Mouse (Mus musculus) heart, embryonic 14.5 days (tissue): Measurements from ENCODE around the gene Nfxl1. TPM values are rescaled to one million over a fixed set of nuclear protein-coding genes. Genes with fewer than 3 reads are reported as not detected.
A peak's percentile ranks its signal among the peaks of the same experiment; 100 is the strongest.

Source experiments
- ATAC-seq: fragments of 200-750 bp; cut with Nextera tagmentation; 2 replicates; pipeline ENCODE4 v1.8.0; 2017; ENCODE audit warnings: low read depth, moderate TSS enrichment; ENCODE audit not compliant: insufficient number of reproducible peaks, insufficient read depth, low FRiP score
- H3K27ac ChIP-seq, 2 experiments: fragments of 200-500 bp in 1 of 2; fragments of 300-500 bp in 1 of 2; sonication (generic) in 1 of 2; replicated peaks in 1 of 2; 2 replicates each; pipeline ENCODE4 v1.5.1; 2012 to 2014; ENCODE audit warnings: low read depth in 2 of 2, low read length in 2 of 2, control low read depth in 1 of 2, mild to moderate bottlenecking in 1 of 2, mixed read lengths in 1 of 2; ENCODE audit not compliant: control insufficient read depth in 1 of 2, insufficient read depth in 1 of 2
- H3K27me3 ChIP-seq: fragments of 300-500 bp; sonication (generic); 2 replicates; pipeline ENCODE4 v1.6.1; 2014; ENCODE audit warnings: mild to moderate bottlenecking, low read length, control low read depth; ENCODE audit not compliant: control insufficient read depth, insufficient read depth
- H3K36me3 ChIP-seq: fragments of 300-500 bp; sonication (generic); 2 replicates; pipeline ENCODE4 v1.6.1; 2014; ENCODE audit warnings: mild to moderate bottlenecking, control low read depth, low read length, mixed read lengths; ENCODE audit not compliant: control insufficient read depth, insufficient read depth
- H3K4me1 ChIP-seq, 2 experiments: fragments of 200-500 bp in 1 of 2; fragments of 300-500 bp in 1 of 2; sonication (generic) in 1 of 2; 2 replicates each; pipeline ENCODE4 v1.6.1; 2012 to 2014; ENCODE audit warnings: low read length in 2 of 2, control low read depth in 1 of 2, mixed read lengths in 1 of 2; ENCODE audit not compliant: control insufficient read depth in 2 of 2, insufficient read depth in 2 of 2
- H3K4me2 ChIP-seq: fragments of 300-500 bp; sonication (generic); 2 replicates; pipeline ENCODE4 v1.6.1; 2014; ENCODE audit warnings: mild to moderate bottlenecking, low read length
- H3K4me3 ChIP-seq, 2 experiments: fragments of 200-500 bp in 1 of 2; fragments of 300-500 bp in 1 of 2; sonication (generic) in 1 of 2; 2 replicates each; pipeline ENCODE4 v1.5.1; 2012 to 2014; ENCODE audit warnings: low read length in 2 of 2, mild to moderate bottlenecking in 2 of 2, control low read depth in 1 of 2, low read depth in 1 of 2, moderate library complexity in 1 of 2; ENCODE audit not compliant: control insufficient read depth in 1 of 2, insufficient read depth in 1 of 2
- H3K9ac ChIP-seq: fragments of 300-500 bp; sonication (generic); 2 replicates; pipeline ENCODE4 v1.6.1; 2014; ENCODE audit warnings: mild to moderate bottlenecking, low read length
- H3K9me3 ChIP-seq: fragments of 300-500 bp; sonication (generic); 2 replicates; pipeline ENCODE4 v1.6.1; 2016; ENCODE audit warnings: low read length, control low read depth; ENCODE audit not compliant: control insufficient read depth
- WGBS: fragments of 180-500 bp; shearing (Covaris S2); extraction: QIAGEN DNeasy Blood & Tissue Kit; methylation state at CpG from one replicate; pipeline ENCODE4 v1.1.7; 2014; 5-methylcytosine and 5-hydroxymethylcytosine counted together
- polyA plus RNA-seq: library from polyadenylated mRNA; unstranded; fragments of >200 nt; fragmentation: Nextera tagmentation; extraction: Ambion mirVana; gene quantifications from 2 replicates; pipeline ENCODE4 v1.2.1, GENCODE M21; 2014

Nfxl1 gene
- polyA plus RNA-seq, 1 experiment from 2014 or later = 14.3 TPM

GRCm38 (mm10) chr5:72551209-72551608 lies 8.3 kb downstream of the Nfxl1 start:
- Histone ChIP-seq H3K36me3 (peaks cover 47% of the 10 kb centered on the region), H3K27ac (no peak overlapping the region), H3K9me3 (no peaks in the 10 kb centered on the region), H3K9ac (no peak overlapping the region), H3K4me3 (no peak overlapping the region), H3K4me1 (0 out of 4 replicates have a peak, but pooled peaks cover 0 to 4% of the 10 kb centered on the region in 2 experiments), H3K27me3 (no peaks in the 10 kb centered on the region), H3K4me2 (no peak overlapping the region)
- ATAC-seq = no peak
- WGBS = 94% methylated on average over 3 of the region's 3 CpGs

- Histone ChIP-seq H3K36me3 (peaks cover 62% of the 10 kb centered on the region), H3K4me3 (no peak overlapping the region), H3K4me2 (no peak overlapping the region), H3K27me3 (no peaks in the 10 kb centered on the region), H3K9me3 (peaks cover 4% of the 10 kb centered on the region; the same call in 1 of the 2 replicates), H3K27ac (no peak overlapping the region), H3K4me1 (no peaks in the 10 kb centered on the region), H3K9ac (no peak overlapping the region)
- no peak for ATAC-seq
- 89% methylated on average over 3 of the region's 3 CpGs for WGBS
Measured at GRCm38 (mm10) chr5:72528896-72529295, 30.6 kb downstream of the Nfxl1 start.

GRCm38 (mm10) chr5:72513808-72514207 lies 45.7 kb downstream of the Nfxl1 start:
- Histone ChIP-seq H3K4me2 (no peak overlapping the region), H3K27me3 (no peaks in the 10 kb centered on the region), H3K27ac (peak overlapping the region; percentile 55 to 66; a peak in 3 of 4 replicates), H3K36me3 (peaks cover 52% of the 10 kb centered on the region), H3K9ac (no peak overlapping the region), H3K4me1 (peaks cover 0 to 2% of the 10 kb centered on the region in 2 experiments; a peak in 1 of 4 replicates), H3K9me3 (no peaks in the 10 kb centered on the region), H3K4me3 (no peak overlapping the region)
- WGBS = 51% methylated on average over 5 of the region's 5 CpGs
- peak; percentile 72; the same call in 1 of the 2 replicates for ATAC-seq

- no peaks in the 10 kb centered on the region for H3K36me3 ChIP-seq
- WGBS = 59% methylated on average over 5 of the region's 5 CpGs
- no peaks in the 10 kb centered on the region for H3K27me3 ChIP-seq
- H3K27ac ChIP-seq = no peak overlapping the region
- H3K4me3 ChIP-seq = no peak overlapping the region
- no peak for ATAC-seq
- peaks cover 16 to 25% of the 10 kb centered on the region in 2 experiments for H3K4me1 ChIP-seq
- H3K9me3 ChIP-seq = no peaks in the 10 kb centered on the region
- no peak overlapping the region for H3K4me2 ChIP-seq
- H3K9ac ChIP-seq = no peak overlapping the region
Measured at GRCm38 (mm10) chr5:72505740-72506139, 53.7 kb downstream of the Nfxl1 start.

DNA sequence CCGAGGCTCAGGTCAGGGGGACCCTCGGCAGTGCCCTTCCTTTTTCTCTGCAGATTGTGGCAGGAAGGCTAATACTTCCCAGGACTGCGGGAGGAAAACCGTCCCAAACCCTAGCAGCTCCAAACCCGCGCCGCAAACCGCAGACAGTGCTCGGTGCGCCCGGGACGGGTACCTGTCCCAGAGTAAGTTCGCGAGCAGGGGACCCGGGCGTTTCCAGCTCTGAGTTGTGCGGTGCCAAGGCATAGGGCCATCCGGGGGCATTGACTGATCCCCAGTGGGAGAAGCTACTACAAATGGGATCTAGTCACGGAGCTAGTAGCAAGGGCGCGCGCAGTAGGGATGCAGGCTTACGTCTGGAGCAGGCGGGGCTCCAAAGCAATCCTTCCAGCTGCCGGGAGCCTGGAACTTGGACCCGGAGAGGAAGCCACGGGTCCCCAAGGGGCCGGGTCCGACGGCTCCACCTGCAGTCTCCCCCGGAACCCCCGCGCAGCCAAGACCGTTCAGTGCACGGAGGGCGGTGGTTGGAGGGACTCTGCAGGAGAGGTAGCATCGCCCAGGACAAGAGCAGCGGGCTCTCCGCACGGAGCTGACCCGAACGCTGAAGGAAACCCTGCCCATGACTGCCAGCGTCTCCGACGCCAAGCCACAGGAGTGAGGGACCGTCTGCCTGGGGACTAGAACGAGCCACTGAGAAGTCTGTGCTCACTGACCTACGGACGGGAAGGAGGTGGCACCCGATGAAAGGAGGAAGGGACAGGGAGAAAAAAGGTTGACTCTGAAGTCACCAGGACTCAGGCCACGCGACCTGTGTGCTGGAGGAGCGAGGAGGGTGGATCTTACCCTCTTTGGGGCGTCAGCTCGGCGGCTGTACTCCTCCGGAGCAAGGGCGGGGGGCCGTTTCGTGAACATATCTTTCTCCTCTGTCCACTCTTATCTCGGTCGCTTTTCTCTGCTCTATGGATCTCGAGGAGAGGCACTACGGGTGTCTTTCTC lies 55.7 kb downstream of the Nfxl1 start, which contains the start of gene Corin:
Gene Corin, minus strand, starts transcription at position 943 of the 993 bp plus-strand sequence.
- Histone ChIP-seq H3K9me3 (no peaks in the 10 kb centered on the region), H3K4me3 (peak within 1 kb of the TSS; percentile 63 to 68), H3K4me2 (peak within 1 kb of the TSS; percentile 71), H3K9ac (peak within 1 kb of the TSS; percentile 71), H3K27me3 (no peaks in the 10 kb centered on the region), H3K36me3 (no peaks in the 10 kb centered on the region), H3K27ac (peak within 1 kb of the TSS; percentile 46 to 71), H3K4me1 (peaks cover 21 to 26% of the 10 kb centered on the region in 2 experiments)
- WGBS = under 1% methylated on average over 64 of the region's 64 CpGs
- peak; percentile 32 for ATAC-seq

GRCm38 (mm10) chr5:72502778-72503177 lies 56.7 kb downstream of the Nfxl1 start:
- peak overlapping the region; percentile 63 to 68 for H3K4me3 ChIP-seq
- H3K27ac ChIP-seq = peak overlapping the region; percentile 4 to 71; a peak in 3 of 4 replicates
- peaks cover 27 to 29% of the 10 kb centered on the region in 2 experiments for H3K4me1 ChIP-seq
- H3K4me2 ChIP-seq = peak overlapping the region; percentile 71
- H3K9ac ChIP-seq = peak overlapping the region; percentile 71
- no peaks in the 10 kb centered on the region for H3K9me3 ChIP-seq
- H3K36me3 ChIP-seq = no peaks in the 10 kb centered on the region
- no peak for ATAC-seq
- no peaks in the 10 kb centered on the region for H3K27me3 ChIP-seq
- 41% methylated on average over 8 of the region's 8 CpGs for WGBS

- Histone ChIP-seq H3K27ac (peak overlapping the region; percentile 58 to 74), H3K27me3 (no peaks in the 10 kb centered on the region), H3K36me3 (no peaks in the 10 kb centered on the region), H3K4me2 (peak overlapping the region; percentile 71), H3K9ac (peak overlapping the region; percentile 56), H3K4me3 (peak overlapping the region in 1 of 2 experiments; percentile 9; a peak in 3 of 4 replicates), H3K4me1 (peaks cover 35 to 39% of the 10 kb centered on the region in 2 experiments), H3K9me3 (no peaks in the 10 kb centered on the region)
- 14% methylated on average over 3 of the region's 3 CpGs for WGBS
- ATAC-seq = 0 out of 2 replicates have a peak, but pooled peaks have one; percentile 6
Measured at GRCm38 (mm10) chr5:72501763-72502162, 57.7 kb downstream of the Nfxl1 start.
